Mouse (Mus musculus): Measurements from ENCODE around the gene Fgf8. TPM values are rescaled to one million over a fixed set of nuclear protein-coding genes. Genes with fewer than 3 reads are reported as not detected.
A peak's percentile ranks its signal among the peaks of the same experiment; 100 is the strongest.

The Fgf8 gene
- polyA plus RNA-seq, 1 experiment from 2014 or later: not detected

- Histone ChIP-seq H3K4me3 (ENCODE audit: low read depth, low read length) (no peak overlapping the region), H3K27me3 (replicated peaks; ENCODE audit: control insufficient read depth, insufficient read depth, low read length) (peaks cover 84% of the 10 kb centered on the region), H3K36me3 (ENCODE audit: control insufficient read depth, insufficient read depth) (no peaks in the 10 kb centered on the region), H3K27ac (ENCODE audit: low read depth, low read length) (no peak overlapping the region), H3K9ac (ENCODE audit: low read depth, low read length) (no peak overlapping the region), H3K4me2 (replicated peaks; ENCODE audit: low read depth) (no peak overlapping the region), H3K9me3 (ENCODE audit: control insufficient read depth) (no peaks in the 10 kb centered on the region), H3K4me1 (replicated peaks; ENCODE audit: control insufficient read depth, insufficient read depth, low read length) (peaks cover 6% of the 10 kb centered on the region; the same call in 1 of the 2 replicates)
- 12% methylated on average over 7 of the region's 7 CpGs for WGBS
- TF ChIP-seq CTCF (IDR thresholded peaks at IDR 0.05; ENCODE audit: low read depth): no peak
- no peak for ATAC-seq
These were observed 1.9 kb downstream of the Fgf8 start for GRCm38 (mm10) chr19:45740817-45741216.

- Histone ChIP-seq H3K4me2 (replicated peaks; ENCODE audit: low read depth) (no peak overlapping the region), H3K27me3 (replicated peaks; ENCODE audit: control insufficient read depth, insufficient read depth, low read length) (peaks cover 78% of the 10 kb centered on the region), H3K9ac (ENCODE audit: low read depth, low read length) (no peak overlapping the region), H3K9me3 (ENCODE audit: control insufficient read depth) (no peaks in the 10 kb centered on the region), H3K4me1 (replicated peaks; ENCODE audit: control insufficient read depth, insufficient read depth, low read length) (0 out of 2 replicates have a peak, but pooled peaks cover 3% of the 10 kb centered on the region), H3K36me3 (ENCODE audit: control insufficient read depth, insufficient read depth) (no peaks in the 10 kb centered on the region), H3K27ac (ENCODE audit: low read depth, low read length) (no peak overlapping the region), H3K4me3 (ENCODE audit: low read depth, low read length) (no peak overlapping the region)
- ATAC-seq: no peak
- no peak for TF ChIP-seq CTCF (IDR thresholded peaks at IDR 0.05; ENCODE audit: low read depth)
- 15% methylated on average over 13 of the region's 13 CpGs for WGBS
These were observed 2.5 kb downstream of the Fgf8 start for GRCm38 (mm10) chr19:45740233-45740632.

- TF ChIP-seq CTCF (IDR thresholded peaks at IDR 0.05; ENCODE audit: low read depth): no peak
- H3K27me3 ChIP-seq (replicated peaks; ENCODE audit: control insufficient read depth, insufficient read depth, low read length): peaks cover 62% of the 10 kb centered on the region
These were observed 4.2 kb downstream of the Fgf8 start for GRCm38 (mm10) chr19:45738521-45738920.

GRCm38 (mm10) chr19:45737846-45738484, 4.8 kb downstream of the Fgf8 start:
- no peak for ATAC-seq
- 85% methylated on average over 10 of the region's 10 CpGs for WGBS
- H3K27me3 ChIP-seq (replicated peaks; ENCODE audit: control insufficient read depth, insufficient read depth, low read length): peaks cover 59% of the 10 kb centered on the region
- H3K4me1 ChIP-seq (replicated peaks; ENCODE audit: control insufficient read depth, insufficient read depth, low read length): 0 out of 2 replicates have a peak, but pooled peaks cover 3% of the 10 kb centered on the region
- H3K27ac ChIP-seq (ENCODE audit: low read depth, low read length): no peak overlapping the region
- H3K9ac ChIP-seq (ENCODE audit: low read depth, low read length): no peak overlapping the region
- no peaks in the 10 kb centered on the region for H3K36me3 ChIP-seq (ENCODE audit: control insufficient read depth, insufficient read depth)
- TF ChIP-seq CTCF (IDR thresholded peaks at IDR 0.05; ENCODE audit: low read depth): no peak
- H3K4me3 ChIP-seq (ENCODE audit: low read depth, low read length): no peak overlapping the region
- no peaks in the 10 kb centered on the region for H3K9me3 ChIP-seq (ENCODE audit: control insufficient read depth)
- H3K4me2 ChIP-seq (replicated peaks; ENCODE audit: low read depth): no peak overlapping the region

More at GRCm38 (mm10) chr19:45738521-45738920, 4.2 kb downstream of the Fgf8 start:
- Histone ChIP-seq H3K4me2 (replicated peaks; ENCODE audit: low read depth) (no peak overlapping the region), H3K9ac (ENCODE audit: low read depth, low read length) (no peak overlapping the region), H3K9me3 (ENCODE audit: control insufficient read depth) (no peaks in the 10 kb centered on the region), H3K27ac (ENCODE audit: low read depth, low read length) (no peak overlapping the region), H3K4me3 (ENCODE audit: low read depth, low read length) (no peak overlapping the region), H3K36me3 (ENCODE audit: control insufficient read depth, insufficient read depth) (no peaks in the 10 kb centered on the region), H3K4me1 (replicated peaks; ENCODE audit: control insufficient read depth, insufficient read depth, low read length) (0 out of 2 replicates have a peak, but pooled peaks cover 3% of the 10 kb centered on the region)
- 78% methylated on average over 5 of the region's 5 CpGs for WGBS
- ATAC-seq: no peak

- no peak overlapping the region for H3K27ac ChIP-seq (ENCODE audit: low read depth, low read length)
- WGBS: 32% methylated on average over 23 of the region's 23 CpGs
- H3K36me3 ChIP-seq (ENCODE audit: control insufficient read depth, insufficient read depth): no peaks in the 10 kb centered on the region
- no peak overlapping the region for H3K9ac ChIP-seq (ENCODE audit: low read depth, low read length)
- peak overlapping the region; percentile 52 for H3K4me2 ChIP-seq (replicated peaks; ENCODE audit: low read depth)
- TF ChIP-seq CTCF (IDR thresholded peaks at IDR 0.05; ENCODE audit: low read depth): no peak
- peak overlapping the region; percentile 3 for H3K4me3 ChIP-seq (ENCODE audit: low read depth, low read length)
- H3K4me1 ChIP-seq (replicated peaks; ENCODE audit: control insufficient read depth, insufficient read depth, low read length): 0 out of 2 replicates have a peak, but pooled peaks cover 3% of the 10 kb centered on the region
- H3K9me3 ChIP-seq (ENCODE audit: control insufficient read depth): no peaks in the 10 kb centered on the region
- peaks cover 61% of the 10 kb centered on the region for H3K27me3 ChIP-seq (replicated peaks; ENCODE audit: control insufficient read depth, insufficient read depth, low read length)
- ATAC-seq: no peak
These were observed 5.4 kb downstream of the Fgf8 start for GRCm38 (mm10) chr19:45737208-45737845.

- Histone ChIP-seq H3K9me3 (ENCODE audit: control insufficient read depth) (no peaks in the 10 kb centered on the region), H3K4me1 (replicated peaks; ENCODE audit: control insufficient read depth, insufficient read depth, low read length) (0 out of 2 replicates have a peak, but pooled peaks cover 3% of the 10 kb centered on the region), H3K4me2 (replicated peaks; ENCODE audit: low read depth) (peak overlapping the region; percentile 52), H3K4me3 (ENCODE audit: low read depth, low read length) (peak overlapping the region; percentile 3), H3K36me3 (ENCODE audit: control insufficient read depth, insufficient read depth) (no peaks in the 10 kb centered on the region), H3K27me3 (replicated peaks; ENCODE audit: control insufficient read depth, insufficient read depth, low read length) (peaks cover 56% of the 10 kb centered on the region), H3K27ac (ENCODE audit: low read depth, low read length) (no peak overlapping the region), H3K9ac (ENCODE audit: low read depth, low read length) (no peak overlapping the region)
- ATAC-seq: peak; percentile 69
- WGBS: 2% methylated on average over 28 of the region's 28 CpGs
- TF ChIP-seq CTCF (IDR thresholded peaks at IDR 0.05; ENCODE audit: low read depth): no peak
These were observed 5.9 kb downstream of the Fgf8 start for GRCm38 (mm10) chr19:45736855-45737207.

Data from intestine, postnatal 0 days (tissue).